Mouse (Mus musculus): ENCODE measurements around the gene Tor1aip2.

Tor1aip2 gene

GRCm38 (mm10) chr1:156035269-156035929, at the start of gene Tor1aip2:
Gene Tor1aip2, plus strand, starts transcription at chr1:156035403.
- peak; percentile 86 for DNase-seq (ENCODE audit: low spot score)

- DNase-seq (ENCODE audit: low spot score), result no peak
These were observed 47.6 kb upstream of the Tor1aip2 start for GRCm38 (mm10) chr1:155987625-155988024.

- DNase-seq (ENCODE audit: low spot score), result no peak
These were observed 45.8 kb upstream of the Tor1aip2 start for GRCm38 (mm10) chr1:155989387-155989786.

- no peak for DNase-seq (ENCODE audit: low spot score)
These were observed 44.8 kb upstream of the Tor1aip2 start for GRCm38 (mm10) chr1:155990391-155990790.

GRCm38 (mm10) chr1:155994524-155994923, 40.7 kb upstream of the Tor1aip2 start:
- no peak for DNase-seq (ENCODE audit: low spot score)

GRCm38 (mm10) chr1:155995612-155996011, 39.6 kb upstream of the Tor1aip2 start:
- no peak for DNase-seq (ENCODE audit: low spot score)

GRCm38 (mm10) chr1:156002366-156002765, 32.8 kb upstream of the Tor1aip2 start:
- DNase-seq (ENCODE audit: low spot score), result no peak

GRCm38 (mm10) chr1:156003201-156003935, 31.8 kb upstream of the Tor1aip2 start:
- no peak for DNase-seq (ENCODE audit: low spot score)

GRCm38 (mm10) chr1:156005906-156006305, 29.3 kb upstream of the Tor1aip2 start:
- no peak for DNase-seq (ENCODE audit: low spot score)

- DNase-seq (ENCODE audit: low spot score), result no peak
These were observed 26.2 kb upstream of the Tor1aip2 start for GRCm38 (mm10) chr1:156009003-156009402.

GRCm38 (mm10) chr1:156019800-156020199, 15.4 kb upstream of the Tor1aip2 start:
- no peak for DNase-seq (ENCODE audit: low spot score)

GRCm38 (mm10) chr1:156020402-156020801, 14.8 kb upstream of the Tor1aip2 start:
- no peak for DNase-seq (ENCODE audit: low spot score)

- DNase-seq (ENCODE audit: low spot score), result no peak
These were observed 10.2 kb upstream of the Tor1aip2 start for GRCm38 (mm10) chr1:156024831-156025503.

GRCm38 (mm10) chr1:156027849-156028248, 7.4 kb upstream of the Tor1aip2 start:
- DNase-seq (ENCODE audit: low spot score), result no peak

- DNase-seq (ENCODE audit: low spot score), result no peak
These were observed 6.7 kb upstream of the Tor1aip2 start for GRCm38 (mm10) chr1:156028340-156028975.

GRCm38 (mm10) chr1:156033921-156034320, 1.3 kb upstream of the Tor1aip2 start:
- no peak for DNase-seq (ENCODE audit: low spot score)

- DNase-seq (ENCODE audit: low spot score), result no peak
These were observed 542 bp upstream of the Tor1aip2 start for GRCm38 (mm10) chr1:156034661-156035060.

GRCm38 (mm10) chr1:156035930-156036737, 931 bp downstream of the Tor1aip2 start, which contains the start of gene Tor1aip1:
Gene Tor1aip1, minus strand, starts transcription at chr1:156036480.
- DNase-seq (ENCODE audit: low spot score), result peak; percentile 91

GRCm38 (mm10) chr1:156037144-156037583, 2.0 kb downstream of the Tor1aip2 start:
- DNase-seq (ENCODE audit: low spot score), result peak; percentile 49

GRCm38 (mm10) chr1:156039989-156040388, 4.8 kb downstream of the Tor1aip2 start:
- DNase-seq (ENCODE audit: low spot score), result peak; percentile 17

GRCm38 (mm10) chr1:156040731-156041401, 5.7 kb downstream of the Tor1aip2 start:
- DNase-seq (ENCODE audit: low spot score), result peak; percentile 86
